Mouse (Mus musculus) heart, embryonic 13.5 days (tissue): ENCODE measurements at regions not wholly inside any gene's neighbourhood (a gene's known extent, or its start where the extent isn't known, plus 50 kb on each side); places are given as distances from the start of the nearest gene placed in this dataset.
A peak's percentile ranks its signal among the peaks of the same experiment; 100 is the strongest.

Experiments
- ATAC-seq: fragments of 200-750 bp; cut with Nextera tagmentation; 2 replicates; pipeline ENCODE4 v1.8.0; 2017; ENCODE audit warnings: moderate TSS enrichment; ENCODE audit not compliant: insufficient number of reproducible peaks, low FRiP score, low TSS enrichment; ENCODE audit errors: extremely low read depth
- H3K27ac ChIP-seq: fragments of 300-500 bp; sonication (generic); replicated peaks from 2 replicates; pipeline ENCODE4 v1.5.1; 2015; ENCODE audit warnings: moderate library complexity, mild to moderate bottlenecking, inconsistent platforms
- H3K27me3 ChIP-seq: fragments of 300-500 bp; sonication (generic); replicated peaks from 2 replicates; pipeline ENCODE4 v1.6.1; 2015; ENCODE audit warnings: mild to moderate bottlenecking, inconsistent platforms
- H3K36me3 ChIP-seq: fragments of 300-500 bp; sonication (generic); 2 replicates; pipeline ENCODE4 v1.6.1; 2015; ENCODE audit warnings: mild to moderate bottlenecking, inconsistent platforms
- H3K4me1 ChIP-seq: fragments of 300-500 bp; sonication (generic); 2 replicates; pipeline ENCODE4 v1.6.1; 2015; ENCODE audit warnings: inconsistent platforms
- H3K4me2 ChIP-seq: fragments of 300-500 bp; sonication (generic); 2 replicates; pipeline ENCODE4 v1.6.1; 2015; ENCODE audit warnings: inconsistent platforms, mild to moderate bottlenecking, moderate library complexity
- H3K4me3 ChIP-seq: fragments of 300-500 bp; sonication (generic); 2 replicates; pipeline ENCODE4 v1.5.1; 2015; ENCODE audit warnings: moderate library complexity, mild to moderate bottlenecking, inconsistent platforms
- H3K9ac ChIP-seq: fragments of 300-500 bp; sonication (generic); 2 replicates; pipeline ENCODE4 v1.6.1; 2015; ENCODE audit warnings: inconsistent platforms, mild to moderate bottlenecking, moderate library complexity
- H3K9me3 ChIP-seq: fragments of 300-500 bp; sonication (generic); 2 replicates; pipeline ENCODE4 v1.6.1; 2016; ENCODE audit warnings: inconsistent platforms
- WGBS: fragments of 180-500 bp; shearing (Covaris S2); methylation state at CpG from one replicate; pipeline ENCODE4 v1.1.7; 2015; ENCODE audit warnings: mixed read lengths; 5-methylcytosine and 5-hydroxymethylcytosine counted together

DNA sequence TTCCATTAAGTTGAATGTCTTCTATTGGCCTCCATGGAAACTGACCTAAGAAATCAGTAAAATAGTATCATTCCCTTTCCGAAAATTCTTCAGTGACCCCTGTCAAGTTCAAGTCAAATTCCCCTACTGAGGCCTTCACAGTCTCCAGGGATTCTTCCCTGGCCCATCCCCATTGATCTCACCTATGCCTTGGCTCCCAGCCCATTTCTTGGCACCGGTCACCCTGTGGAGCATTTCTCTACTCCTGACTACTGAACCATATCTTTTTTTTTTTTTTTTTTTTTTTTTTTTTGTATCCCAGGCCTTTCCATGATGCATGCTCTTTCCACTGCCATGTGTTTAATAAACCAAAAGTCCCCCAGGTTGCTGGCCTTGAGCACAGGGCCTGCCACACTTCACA is 124.8 kb upstream of the Zmiz1 start:
- no peak overlapping the region for H3K4me2 ChIP-seq
- peaks cover 18% of the 10 kb centered on the region for H3K4me1 ChIP-seq
- no peaks in the 10 kb centered on the region for H3K36me3 ChIP-seq
- ATAC-seq = no peak
- no peak overlapping the region for H3K9ac ChIP-seq
- H3K9me3 ChIP-seq = peaks cover 5% of the 10 kb centered on the region
- no peak overlapping the region for H3K4me3 ChIP-seq
- H3K27me3 ChIP-seq = no peaks in the 10 kb centered on the region
- no peak overlapping the region for H3K27ac ChIP-seq
- 78% methylated on average over 2 of the region's 2 CpGs for WGBS

DNA sequence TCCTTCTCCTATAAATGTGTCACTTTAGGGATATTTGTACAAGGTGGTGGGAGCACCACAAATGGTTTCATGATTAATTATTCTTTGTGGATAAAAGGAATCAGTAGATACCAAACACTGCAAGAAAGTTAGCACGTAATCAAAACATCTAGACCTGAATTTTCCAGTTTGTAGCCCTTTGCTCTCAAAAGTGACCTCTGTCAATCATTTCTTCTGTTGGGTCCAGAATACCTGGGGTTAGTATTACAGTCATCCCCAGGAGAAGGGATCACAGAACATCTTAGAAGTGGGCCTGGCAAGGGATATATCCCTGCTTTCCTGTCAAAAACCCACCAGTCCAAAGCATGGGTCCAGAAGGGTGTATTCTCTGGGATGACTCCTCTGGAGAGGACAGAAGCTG is 122.1 kb upstream of the Zmiz1 start:
- Histone ChIP-seq H3K27me3 (no peaks in the 10 kb centered on the region), H3K9ac (no peak overlapping the region), H3K4me2 (no peak overlapping the region), H3K36me3 (no peaks in the 10 kb centered on the region), H3K27ac (no peak overlapping the region), H3K4me3 (no peak overlapping the region), H3K4me1 (peaks cover 32% of the 10 kb centered on the region), H3K9me3 (peaks cover 5% of the 10 kb centered on the region)
- no peak for ATAC-seq
- WGBS = 85% methylated on average over 1 of the region's 1 CpGs

GRCm38 (mm10) chr14:25338404-25339051 is 120.5 kb upstream of the Zmiz1 start:
- 0 out of 2 replicates have a peak overlapping the region, but pooled peaks have one; percentile 20 for H3K27ac ChIP-seq
- no peak overlapping the region for H3K9ac ChIP-seq
- H3K36me3 ChIP-seq = no peaks in the 10 kb centered on the region
- no peaks in the 10 kb centered on the region for H3K27me3 ChIP-seq
- peaks cover 5% of the 10 kb centered on the region for H3K9me3 ChIP-seq
- H3K4me3 ChIP-seq = no peak overlapping the region
- 52% methylated on average over 8 of the region's 9 CpGs for WGBS
- peaks cover 48% of the 10 kb centered on the region for H3K4me1 ChIP-seq
- no peak for ATAC-seq
- H3K4me2 ChIP-seq = no peak overlapping the region

GRCm38 (mm10) chr14:25340845-25341244 is 118.1 kb upstream of the Zmiz1 start:
- H3K4me1 ChIP-seq = peaks cover 65% of the 10 kb centered on the region
- ATAC-seq = no peak
- no peaks in the 10 kb centered on the region for H3K27me3 ChIP-seq
- H3K27ac ChIP-seq = no peak overlapping the region
- no peak overlapping the region for H3K4me2 ChIP-seq
- 0 out of 2 replicates have a peak overlapping the region, but pooled peaks have one; percentile 28 for H3K9ac ChIP-seq
- H3K4me3 ChIP-seq = no peak overlapping the region
- H3K9me3 ChIP-seq = peaks cover 3% of the 10 kb centered on the region
- WGBS = 75% methylated on average over 9 of the region's 9 CpGs
- H3K36me3 ChIP-seq = no peaks in the 10 kb centered on the region

- Histone ChIP-seq H3K27me3 (no peaks in the 10 kb centered on the region), H3K4me2 (no peak overlapping the region), H3K9ac (no peak overlapping the region), H3K9me3 (no peaks in the 10 kb centered on the region), H3K4me1 (peaks cover 74% of the 10 kb centered on the region), H3K4me3 (no peak overlapping the region), H3K27ac (peak overlapping the region; percentile 21; the same call in 1 of the 2 replicates), H3K36me3 (no peaks in the 10 kb centered on the region)
- no peak for ATAC-seq
- WGBS = 48% methylated on average over 9 of the region's 9 CpGs
Observed at GRCm38 (mm10) chr14:25341848-25342427, 117.0 kb upstream of the Zmiz1 start.

DNA sequence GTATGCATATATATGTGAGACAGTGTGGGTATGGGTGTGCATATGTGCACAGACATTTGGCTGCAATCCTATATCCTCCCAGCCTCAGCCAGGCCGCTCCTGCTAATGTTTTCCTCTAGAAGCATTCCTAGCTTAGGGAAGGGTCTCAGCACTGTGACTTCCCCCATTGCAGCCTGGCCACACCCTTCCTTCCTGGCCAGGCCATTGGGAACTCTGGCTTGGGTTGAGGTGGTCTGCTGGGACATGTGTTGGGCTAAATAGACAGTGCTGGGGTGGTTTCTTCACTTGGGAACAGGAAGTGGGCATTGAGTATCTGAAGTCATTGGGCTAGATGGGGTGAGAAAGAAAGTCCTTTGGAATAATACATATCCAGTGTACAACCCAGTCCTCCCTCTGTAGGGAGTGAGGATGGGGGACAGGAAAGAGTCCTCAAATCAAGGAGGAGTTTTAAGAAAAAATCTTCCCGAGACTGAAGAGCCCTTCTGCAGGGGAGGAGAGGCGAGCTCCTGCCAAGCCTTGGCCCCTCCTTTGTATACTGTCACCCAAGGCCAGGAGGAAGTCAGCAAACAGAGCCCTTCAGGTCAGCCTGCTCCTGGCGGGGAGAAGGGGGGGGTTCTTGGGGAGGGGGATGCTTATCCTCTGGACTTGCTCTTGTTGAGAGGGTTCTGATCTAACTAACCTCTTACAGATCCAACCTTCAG is 116.0 kb upstream of the Zmiz1 start:
- H3K9ac ChIP-seq = 0 out of 2 replicates have a peak overlapping the region, but pooled peaks have one; percentile 47
- no peak overlapping the region for H3K4me2 ChIP-seq
- H3K4me3 ChIP-seq = no peak overlapping the region
- peaks cover 72% of the 10 kb centered on the region for H3K4me1 ChIP-seq
- H3K27me3 ChIP-seq = no peaks in the 10 kb centered on the region
- H3K27ac ChIP-seq = peak overlapping the region; percentile 56
- 49% methylated on average over 4 of the region's 4 CpGs for WGBS
- no peak for ATAC-seq
- no peaks in the 10 kb centered on the region for H3K9me3 ChIP-seq
- no peaks in the 10 kb centered on the region for H3K36me3 ChIP-seq

- Histone ChIP-seq H3K27ac (peak overlapping the region; percentile 34; the same call in 1 of the 2 replicates), H3K9me3 (no peaks in the 10 kb centered on the region), H3K4me1 (peaks cover 56% of the 10 kb centered on the region), H3K4me2 (no peak overlapping the region), H3K36me3 (no peaks in the 10 kb centered on the region), H3K9ac (no peak overlapping the region), H3K27me3 (no peaks in the 10 kb centered on the region), H3K4me3 (no peak overlapping the region)
- WGBS = 23% methylated on average over 2 of the region's 2 CpGs
- ATAC-seq = peak; percentile 54; the same call in 1 of the 2 replicates
Observed at GRCm38 (mm10) chr14:25345995-25346394, 113.0 kb upstream of the Zmiz1 start.

- Histone ChIP-seq H3K4me3 (no peak overlapping the region), H3K27ac (peak overlapping the region; percentile 45), H3K27me3 (no peaks in the 10 kb centered on the region), H3K36me3 (no peaks in the 10 kb centered on the region), H3K9me3 (no peaks in the 10 kb centered on the region), H3K4me1 (peaks cover 45% of the 10 kb centered on the region), H3K4me2 (no peak overlapping the region), H3K9ac (no peak overlapping the region)
- WGBS = 50% methylated on average over 7 of the region's 7 CpGs
- ATAC-seq = no peak
Observed at GRCm38 (mm10) chr14:25346813-25347610, 112.0 kb upstream of the Zmiz1 start.

GRCm38 (mm10) chr14:25350282-25350964 is 108.6 kb upstream of the Zmiz1 start:
- Histone ChIP-seq H3K27ac (no peak overlapping the region), H3K36me3 (no peaks in the 10 kb centered on the region), H3K4me1 (peaks cover 36% of the 10 kb centered on the region), H3K4me3 (no peak overlapping the region), H3K9me3 (no peaks in the 10 kb centered on the region), H3K27me3 (no peaks in the 10 kb centered on the region), H3K9ac (no peak overlapping the region), H3K4me2 (no peak overlapping the region)
- 79% methylated on average over 9 of the region's 9 CpGs for WGBS
- no peak for ATAC-seq

DNA sequence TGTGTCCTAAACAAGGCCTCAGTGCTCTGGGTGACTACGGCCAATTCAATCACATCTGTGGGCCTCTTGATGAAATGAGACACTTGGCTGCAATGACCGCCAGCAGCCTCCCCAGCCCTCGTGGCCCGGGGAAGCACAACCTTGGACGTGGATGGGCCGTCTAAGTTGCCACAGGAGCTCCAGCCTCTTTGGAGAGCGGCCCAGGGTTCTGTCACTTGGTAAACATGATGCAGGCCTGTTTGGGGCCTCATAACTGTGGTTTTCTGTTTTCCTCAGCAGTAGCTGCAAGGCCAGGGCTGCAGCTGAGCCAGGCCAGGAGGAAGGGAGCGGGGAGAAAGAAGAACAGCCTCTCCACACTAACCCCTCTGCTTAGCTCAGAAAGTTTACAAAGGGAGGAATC is 105.2 kb upstream of the Zmiz1 start:
- no peak overlapping the region for H3K9ac ChIP-seq
- H3K27me3 ChIP-seq = no peaks in the 10 kb centered on the region
- peaks cover 28% of the 10 kb centered on the region for H3K4me1 ChIP-seq
- H3K27ac ChIP-seq = peak overlapping the region; percentile 3; the same call in 1 of the 2 replicates
- 54% methylated on average over 8 of the region's 8 CpGs for WGBS
- no peaks in the 10 kb centered on the region for H3K36me3 ChIP-seq
- no peak for ATAC-seq
- no peaks in the 10 kb centered on the region for H3K9me3 ChIP-seq
- no peak overlapping the region for H3K4me2 ChIP-seq
- H3K4me3 ChIP-seq = no peak overlapping the region
